Mouse (Mus musculus): Measurements from ENCODE around the gene Ldb3.

The Ldb3 gene

DNA sequence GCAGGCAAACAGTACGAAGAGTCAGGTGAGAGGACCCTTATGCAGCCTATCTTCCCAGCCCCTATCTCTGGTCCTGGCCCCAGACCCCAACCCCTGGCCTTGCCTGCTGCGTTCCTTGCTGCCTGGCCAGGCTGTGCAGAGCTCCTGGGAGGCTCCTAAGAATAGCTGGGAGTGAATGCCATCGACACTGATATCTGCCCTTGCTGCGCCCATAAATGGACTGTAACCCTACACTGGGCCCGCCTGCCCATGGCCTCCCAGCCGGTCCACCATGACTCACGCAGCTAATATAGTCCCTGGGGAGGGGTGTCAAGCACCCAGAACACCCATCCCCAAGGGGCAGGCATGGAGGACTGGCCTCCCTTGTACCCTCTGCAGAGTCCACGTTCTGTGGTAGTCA, at the start of gene Ldb3:
Gene Ldb3 (minus strand): TSS at position 185 of the 400 bp plus-strand sequence.
- DNase-seq (ENCODE audit: low spot score) = no peak

DNA sequence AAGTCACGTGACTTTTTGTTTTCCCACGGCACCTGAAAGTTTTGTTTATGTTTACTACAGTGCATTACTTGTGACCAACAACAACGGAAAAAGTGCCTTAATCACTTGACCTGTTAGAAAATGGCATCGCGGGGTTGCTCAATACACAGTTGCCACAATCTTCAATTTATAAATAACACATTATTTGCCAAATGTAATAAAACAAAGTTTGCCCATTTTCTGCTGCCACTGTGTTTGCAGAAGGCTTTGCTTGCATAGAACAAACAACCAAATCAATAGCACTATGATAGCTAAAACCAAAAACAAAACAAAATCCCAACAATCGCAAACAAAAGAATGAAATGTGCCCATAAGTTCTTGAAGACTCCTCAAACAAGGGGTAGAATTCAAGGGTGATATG, 47.2 kb upstream of the Ldb3 start:
- DNase-seq (ENCODE audit: low spot score) = no peak

DNA sequence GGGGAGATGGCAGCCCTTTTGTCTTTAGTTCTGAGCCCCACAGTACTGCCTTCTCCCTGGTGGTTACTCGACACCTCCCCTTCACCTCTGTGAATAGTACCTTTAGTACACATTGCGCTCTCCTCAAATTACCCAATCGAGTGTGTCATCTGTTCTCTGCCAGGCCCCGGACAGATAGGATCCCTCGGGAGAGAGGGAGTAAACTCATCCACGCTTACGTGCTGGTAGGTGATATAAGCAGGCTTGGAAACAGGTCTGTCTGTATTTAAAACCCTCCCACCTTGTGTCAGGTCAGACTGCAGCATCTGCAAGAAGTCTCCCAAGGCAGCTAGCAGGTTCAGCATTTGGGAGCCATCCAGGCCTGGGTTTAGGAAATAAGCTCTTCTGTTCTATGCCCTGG, 46.7 kb upstream of the Ldb3 start:
- no peak for DNase-seq (ENCODE audit: low spot score)

DNA sequence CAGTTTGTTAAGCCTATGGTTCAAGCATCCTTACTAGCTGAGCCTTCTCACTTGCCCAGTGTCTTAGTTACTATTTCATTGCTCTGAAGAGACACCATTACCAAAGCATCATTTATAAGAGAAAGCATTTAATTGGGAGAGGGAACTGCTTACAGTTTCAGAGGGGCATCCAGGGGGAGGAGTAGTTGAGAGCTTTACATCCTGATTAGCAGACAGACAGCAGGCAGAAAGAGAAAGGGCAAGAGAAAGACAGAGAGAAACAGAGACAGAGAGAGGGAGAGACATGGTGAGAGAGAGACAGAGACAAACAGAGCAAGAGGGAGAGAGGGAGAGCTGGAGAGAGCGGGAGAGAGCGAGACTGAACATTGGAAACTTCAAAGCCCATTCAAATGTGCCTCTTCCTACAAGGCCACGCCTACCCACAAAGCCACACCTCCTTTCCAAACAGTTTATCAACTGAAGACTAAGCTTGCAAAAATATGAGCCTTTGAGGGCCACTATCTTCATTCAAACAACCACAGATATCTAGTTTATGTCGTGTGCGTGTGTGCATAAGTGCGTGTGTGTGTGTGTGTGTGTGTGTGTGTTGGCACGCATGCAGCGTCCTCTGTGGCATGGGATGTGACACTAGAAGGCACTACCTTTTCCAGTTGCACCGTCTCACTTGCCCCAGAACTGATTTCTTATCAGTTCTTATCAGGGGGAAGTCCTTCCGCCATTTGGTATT, 44.4 kb upstream of the Ldb3 start:
- DNase-seq (ENCODE audit: low spot score) = no peak

DNA sequence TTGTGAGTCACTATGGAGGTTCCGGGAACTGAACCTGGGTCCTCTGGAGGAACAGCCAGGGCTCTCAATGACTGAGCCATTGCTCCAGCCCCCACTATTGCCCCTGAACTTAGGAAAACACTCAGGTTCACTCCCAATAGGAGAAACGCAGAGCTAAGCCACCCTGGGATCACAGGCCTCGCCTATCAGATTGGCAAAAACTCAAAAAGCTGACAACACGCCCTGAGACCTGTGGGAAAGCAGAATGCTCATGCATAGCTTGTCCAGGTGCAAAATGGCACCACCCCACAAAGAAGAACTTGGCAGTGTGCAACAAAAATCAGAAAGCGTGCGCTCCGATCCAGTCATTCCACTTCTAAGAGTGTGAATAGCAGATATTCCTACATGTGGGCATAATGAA, 38.3 kb upstream of the Ldb3 start:
- no peak for DNase-seq (ENCODE audit: low spot score)

DNA sequence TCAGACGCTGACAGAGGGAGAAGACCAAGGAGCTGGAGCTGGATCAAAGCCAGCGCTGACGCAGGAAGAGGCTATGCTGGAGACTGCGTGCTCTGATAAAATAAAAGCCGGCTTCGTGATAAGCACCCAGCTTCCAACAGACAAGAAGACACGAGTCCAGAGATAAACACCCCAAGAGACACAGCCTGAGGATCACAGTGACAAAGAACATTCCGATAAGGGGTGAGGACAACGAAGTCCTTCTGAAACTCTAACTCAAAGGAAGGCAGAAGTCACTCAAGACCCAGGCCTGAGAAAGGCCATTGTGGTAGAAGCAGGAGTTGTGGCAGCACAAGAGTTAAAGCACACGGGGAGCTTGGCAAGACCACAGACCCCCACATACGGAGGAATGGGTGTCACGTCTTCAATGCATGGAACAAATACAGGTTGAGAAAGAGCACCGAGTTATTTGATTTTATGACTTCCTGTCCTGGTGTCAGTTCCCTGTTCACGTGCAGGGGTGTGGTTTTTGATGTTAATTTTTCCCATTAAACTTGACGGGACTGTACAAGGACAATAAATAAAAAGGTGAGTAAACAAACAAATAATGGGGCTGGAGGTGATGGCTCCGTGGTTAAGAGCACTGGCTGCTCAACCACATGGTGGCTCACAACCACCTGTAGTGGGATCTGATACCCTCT, 35.2 kb upstream of the Ldb3 start:
- DNase-seq (ENCODE audit: low spot score) = no peak

DNA sequence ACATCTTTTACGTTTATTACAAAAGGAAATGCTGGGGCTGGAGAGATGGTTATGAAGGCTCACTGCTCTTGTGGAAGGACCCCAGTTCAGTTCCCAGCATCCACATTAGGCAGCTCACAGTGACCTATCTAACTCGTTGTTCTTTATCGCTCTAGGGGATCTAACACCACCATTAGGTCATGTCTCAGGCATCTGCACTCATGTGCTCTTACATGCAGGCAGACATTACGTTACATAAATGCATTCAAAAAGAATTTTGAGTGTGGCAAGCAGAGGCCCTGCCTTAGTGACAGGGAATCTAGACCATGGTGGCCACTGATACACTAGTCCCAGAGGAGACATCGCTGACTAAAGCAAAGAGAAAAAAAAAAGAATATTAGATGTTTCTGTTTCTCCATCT, 34.6 kb upstream of the Ldb3 start:
- DNase-seq (ENCODE audit: low spot score) = no peak

DNA sequence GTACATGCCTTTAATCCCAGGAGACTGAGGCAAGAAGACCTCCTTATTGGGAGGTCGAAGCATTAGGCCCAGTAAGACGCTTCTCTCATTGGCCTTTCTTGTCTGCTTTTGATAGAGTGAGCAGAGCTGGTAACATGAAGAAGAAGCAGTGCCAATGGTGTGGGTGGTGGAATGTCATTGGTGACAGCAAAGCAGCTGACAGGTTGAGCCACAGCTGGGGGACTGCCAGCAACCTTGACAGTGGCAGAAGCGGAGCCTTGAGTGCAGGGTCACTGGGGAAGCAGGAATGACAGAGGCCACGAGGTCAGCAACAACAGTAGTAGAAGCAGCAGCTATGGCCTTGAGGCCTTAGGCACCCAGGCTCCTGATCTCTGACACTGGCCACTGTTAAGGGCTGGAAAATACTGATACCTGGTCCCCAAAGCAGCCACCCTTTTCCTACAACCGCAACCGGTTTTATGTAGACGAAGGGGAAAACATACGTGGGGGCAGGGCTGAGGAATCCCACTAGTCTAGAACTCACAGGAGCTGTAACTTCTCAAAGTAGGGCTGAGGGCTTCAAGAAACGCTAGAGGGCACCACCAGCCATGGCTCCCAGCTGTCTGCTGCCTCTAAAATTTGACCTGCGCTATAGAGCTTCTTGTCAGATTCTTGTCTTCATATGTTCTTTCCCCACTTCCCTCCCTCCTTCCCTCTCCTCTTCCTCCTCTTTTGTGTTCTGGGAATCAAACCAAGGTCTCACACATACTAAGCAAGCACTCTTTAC, 32.3 kb upstream of the Ldb3 start:
- DNase-seq (ENCODE audit: low spot score) = peak; percentile 74

DNA sequence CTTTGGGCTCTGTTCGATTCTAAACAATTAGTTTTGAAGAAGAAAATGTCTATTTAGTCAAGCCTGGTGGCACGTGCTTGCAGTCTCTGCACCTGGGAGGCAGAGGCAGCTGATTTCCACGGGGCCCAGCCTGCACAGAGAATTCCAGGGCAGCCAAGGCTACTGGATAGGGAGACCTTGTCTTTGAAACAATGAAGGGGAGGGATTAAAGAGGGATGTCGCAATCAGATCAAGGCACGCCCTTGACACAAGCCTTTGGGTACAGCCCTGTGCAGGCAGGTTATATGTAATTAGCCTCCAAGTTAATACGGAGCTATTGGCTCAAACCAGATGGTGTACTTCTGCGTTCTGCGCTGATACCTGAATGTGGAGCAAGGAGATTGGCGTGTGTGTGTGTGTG, 30.3 kb upstream of the Ldb3 start:
- no peak for DNase-seq (ENCODE audit: low spot score)

DNA sequence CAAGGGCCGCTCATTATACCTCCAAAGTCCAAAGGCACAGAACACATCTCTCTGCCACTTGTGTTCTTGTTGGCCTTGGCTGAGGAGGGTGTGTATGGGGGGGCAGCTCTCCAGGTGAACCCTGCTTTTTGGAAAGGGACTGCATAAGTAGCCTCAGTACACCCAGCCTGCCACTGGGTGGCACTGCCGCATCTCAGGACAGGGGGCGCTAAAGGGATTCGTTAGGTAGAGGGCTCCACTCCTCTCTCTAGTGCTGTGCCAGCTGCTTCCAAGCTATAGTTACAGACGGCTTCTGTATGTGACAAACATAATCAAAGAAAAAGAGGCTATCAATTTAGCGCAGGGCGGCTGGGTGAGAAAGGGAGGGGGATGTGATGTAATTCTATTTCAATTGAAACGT, 28.3 kb upstream of the Ldb3 start:
- peak; percentile 95 for DNase-seq (ENCODE audit: low spot score)

DNA sequence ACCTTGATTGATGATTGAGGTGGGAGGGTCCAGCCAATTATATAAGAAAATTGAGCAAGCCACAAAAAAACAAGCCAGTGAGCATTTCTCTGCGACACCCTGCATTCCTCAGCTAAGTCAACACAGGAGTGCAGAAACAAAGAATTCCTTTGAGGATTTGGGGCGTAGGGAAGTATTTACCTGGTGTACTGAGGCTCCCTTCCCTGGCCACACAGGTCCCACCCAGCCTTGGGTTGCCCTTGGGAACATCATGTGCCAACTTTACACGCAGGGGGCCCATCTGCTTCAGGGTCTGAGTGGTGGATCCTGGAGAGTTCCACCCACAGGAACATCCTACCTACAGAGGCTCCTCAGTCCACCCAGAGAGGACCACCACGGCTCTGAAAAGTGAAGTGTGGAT, 27.1 kb upstream of the Ldb3 start:
- no peak for DNase-seq (ENCODE audit: low spot score)

DNA sequence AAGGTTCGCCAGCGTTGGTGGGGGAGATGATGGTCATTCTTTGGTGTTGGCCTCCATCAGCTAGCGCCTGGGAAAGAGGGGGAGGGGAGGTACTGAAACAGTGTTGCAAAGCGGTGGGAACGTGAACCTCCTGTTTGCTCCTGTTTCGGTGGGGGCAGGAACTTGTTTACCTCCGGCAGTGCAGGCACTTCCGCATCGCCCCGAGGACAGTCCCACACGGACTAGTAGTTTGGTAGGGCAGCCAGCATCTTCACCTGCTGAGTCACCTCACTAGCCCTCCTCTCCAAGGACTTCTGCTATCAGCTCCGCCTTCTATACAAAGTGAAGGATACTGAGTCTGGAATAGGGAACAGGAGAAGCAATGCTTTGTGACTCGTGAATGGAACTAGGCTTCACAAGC, 26.6 kb upstream of the Ldb3 start:
- no peak for DNase-seq (ENCODE audit: low spot score)

DNA sequence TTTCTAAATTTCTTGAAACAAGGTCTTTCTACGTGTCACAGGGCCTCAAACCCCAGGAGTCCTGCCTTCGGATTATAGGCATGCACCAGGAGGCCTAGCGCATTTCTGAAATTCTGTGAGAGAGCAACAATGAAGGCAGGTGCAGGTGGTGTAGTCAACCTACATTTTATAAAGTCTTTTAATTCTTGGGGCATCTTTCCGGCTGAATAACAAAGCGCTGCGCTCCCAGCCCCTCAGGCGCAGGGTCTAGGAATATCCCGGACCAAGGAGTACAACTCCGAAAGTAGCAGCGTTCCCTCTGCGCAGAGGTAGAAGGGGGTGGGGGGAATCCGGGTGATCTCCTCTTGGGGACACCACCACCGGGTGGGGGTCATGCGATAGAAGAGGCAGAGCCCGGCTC, 26.1 kb upstream of the Ldb3 start:
- DNase-seq (ENCODE audit: low spot score) = no peak

DNA sequence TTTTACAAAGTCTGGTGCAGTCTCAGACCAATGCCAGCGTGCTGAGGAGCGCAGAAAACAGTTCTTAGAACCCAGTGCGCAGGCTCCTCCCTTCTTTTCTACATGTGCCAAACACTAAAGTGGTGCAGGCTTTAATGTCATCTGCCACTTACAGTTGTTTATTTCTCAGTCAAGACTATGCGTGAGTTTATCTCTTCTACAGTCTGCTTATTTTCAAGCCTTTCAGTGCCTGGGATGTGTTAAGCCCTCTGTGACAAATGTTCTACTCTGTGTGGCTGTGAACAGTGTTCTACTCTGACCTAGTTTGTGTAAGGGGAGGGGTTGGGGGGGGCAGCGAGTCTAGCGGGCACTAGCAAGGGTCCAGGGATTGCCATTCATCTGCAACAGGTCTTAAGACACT, 25.0 kb upstream of the Ldb3 start:
- no peak for DNase-seq (ENCODE audit: low spot score)

DNA sequence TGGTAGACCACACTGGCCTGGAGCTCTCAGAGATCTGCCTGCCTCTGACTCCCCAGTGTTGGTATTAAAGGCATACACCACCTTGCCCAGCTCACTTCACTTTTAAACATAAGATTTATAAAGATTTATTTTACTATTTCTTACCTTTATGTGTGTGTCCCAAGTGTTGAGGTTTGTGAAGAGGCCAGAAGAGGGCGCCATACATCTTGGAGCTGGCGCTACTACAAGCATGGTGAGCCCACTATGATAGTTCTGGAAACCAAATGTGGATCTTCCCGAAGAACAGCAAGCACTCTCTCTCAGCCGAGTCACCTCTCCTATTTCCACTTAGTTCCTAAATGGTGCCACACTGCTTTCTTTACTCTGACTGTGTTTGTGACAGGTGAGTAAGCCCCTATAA, 23.7 kb upstream of the Ldb3 start:
- no peak for DNase-seq (ENCODE audit: low spot score)

DNA sequence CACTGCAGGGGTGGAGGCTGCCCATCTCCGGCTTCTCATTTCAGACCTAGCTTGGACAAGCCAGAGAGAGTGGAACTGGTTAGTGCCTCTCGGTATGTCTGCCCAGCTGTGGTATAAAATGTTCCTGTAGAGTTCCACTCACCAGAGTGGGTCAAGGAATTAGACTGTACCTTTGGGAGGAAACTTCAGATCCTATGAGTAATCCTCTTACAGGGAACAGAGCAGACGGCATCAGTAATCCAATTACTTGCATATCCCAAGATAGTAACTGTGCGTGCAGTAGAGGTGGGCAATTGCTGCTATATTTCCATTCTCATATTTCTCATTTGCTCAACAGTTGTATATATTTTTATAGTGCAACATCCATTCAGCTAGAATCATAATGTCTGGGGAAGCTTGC, 23.1 kb upstream of the Ldb3 start:
- DNase-seq (ENCODE audit: low spot score) = no peak

DNA sequence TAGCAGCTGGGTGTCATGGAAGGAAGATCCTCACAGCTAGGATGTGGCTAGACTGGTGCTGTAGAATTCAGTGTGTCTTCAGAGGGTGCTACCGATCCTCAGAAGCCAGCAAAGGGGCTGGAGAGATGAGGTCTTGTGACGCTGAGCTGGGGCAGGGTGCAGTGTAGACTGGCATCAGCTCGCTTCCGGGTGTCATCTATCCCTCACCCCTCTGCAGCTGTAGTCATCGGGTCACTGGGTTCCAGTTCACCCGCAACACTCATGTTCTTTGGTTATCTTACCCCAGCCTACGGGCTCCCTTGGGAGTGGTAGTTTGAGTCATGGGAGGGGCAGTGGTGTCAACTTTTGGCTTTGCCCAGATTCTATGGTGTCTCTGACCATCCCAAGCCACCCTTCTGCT, 13.4 kb upstream of the Ldb3 start:
- no peak for DNase-seq (ENCODE audit: low spot score)

DNA sequence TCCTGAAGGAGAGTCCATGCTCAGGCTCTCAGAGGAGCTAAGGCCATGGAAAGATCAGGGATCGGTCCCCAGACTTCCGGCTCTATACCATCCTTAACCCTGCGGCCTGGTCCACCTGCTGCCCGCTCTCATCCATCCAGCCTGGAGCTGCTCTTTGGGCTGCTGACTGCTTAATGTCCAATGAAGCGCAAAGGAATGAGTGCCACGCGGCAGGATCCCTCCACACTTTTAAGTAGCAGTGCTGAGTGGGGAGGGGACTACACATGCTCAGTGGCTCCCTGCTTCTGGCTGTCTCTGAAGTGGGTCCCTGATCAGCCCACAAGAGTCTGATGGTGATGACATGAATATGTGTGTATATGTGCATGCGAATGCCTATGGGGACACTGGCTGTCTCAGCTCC, 11.5 kb upstream of the Ldb3 start, which contains the start of gene Opn4:
Gene Opn4 (minus strand): TSS at position 202 of the 400 bp plus-strand sequence.
- peak; percentile 69 for DNase-seq (ENCODE audit: low spot score)

DNA sequence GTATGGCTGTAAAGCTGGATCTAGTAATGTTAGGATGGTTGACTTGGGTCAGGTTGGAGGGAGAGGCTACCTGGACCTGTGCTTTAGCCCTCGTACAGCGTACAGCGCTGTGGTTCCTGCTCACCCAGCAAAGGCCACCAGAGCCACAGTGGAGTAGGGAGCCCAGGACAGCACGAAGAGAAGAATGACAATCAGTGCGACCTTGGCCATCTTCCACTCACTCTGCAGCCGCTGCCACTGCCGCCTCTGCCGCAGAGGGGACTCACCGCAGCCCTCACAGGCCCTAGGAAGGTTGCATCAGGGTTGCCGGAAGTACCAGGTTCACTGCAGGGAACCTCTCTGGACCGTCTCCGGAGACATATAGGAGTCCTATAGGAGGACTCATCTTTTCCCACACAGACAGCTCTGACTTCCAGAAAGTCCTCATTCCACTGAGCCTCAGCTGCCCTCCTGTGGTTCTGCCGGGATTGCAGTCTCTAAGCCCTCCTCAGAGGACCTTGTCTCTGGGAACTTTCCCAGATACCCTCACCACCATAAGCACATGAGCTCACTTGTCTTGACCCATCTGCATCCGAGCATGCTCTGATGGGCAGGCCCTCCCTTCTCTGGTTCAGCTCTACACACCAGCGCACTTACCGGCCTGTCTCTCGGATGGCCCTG, 7.2 kb upstream of the Ldb3 start:
- DNase-seq (ENCODE audit: low spot score) = no peak

DNA sequence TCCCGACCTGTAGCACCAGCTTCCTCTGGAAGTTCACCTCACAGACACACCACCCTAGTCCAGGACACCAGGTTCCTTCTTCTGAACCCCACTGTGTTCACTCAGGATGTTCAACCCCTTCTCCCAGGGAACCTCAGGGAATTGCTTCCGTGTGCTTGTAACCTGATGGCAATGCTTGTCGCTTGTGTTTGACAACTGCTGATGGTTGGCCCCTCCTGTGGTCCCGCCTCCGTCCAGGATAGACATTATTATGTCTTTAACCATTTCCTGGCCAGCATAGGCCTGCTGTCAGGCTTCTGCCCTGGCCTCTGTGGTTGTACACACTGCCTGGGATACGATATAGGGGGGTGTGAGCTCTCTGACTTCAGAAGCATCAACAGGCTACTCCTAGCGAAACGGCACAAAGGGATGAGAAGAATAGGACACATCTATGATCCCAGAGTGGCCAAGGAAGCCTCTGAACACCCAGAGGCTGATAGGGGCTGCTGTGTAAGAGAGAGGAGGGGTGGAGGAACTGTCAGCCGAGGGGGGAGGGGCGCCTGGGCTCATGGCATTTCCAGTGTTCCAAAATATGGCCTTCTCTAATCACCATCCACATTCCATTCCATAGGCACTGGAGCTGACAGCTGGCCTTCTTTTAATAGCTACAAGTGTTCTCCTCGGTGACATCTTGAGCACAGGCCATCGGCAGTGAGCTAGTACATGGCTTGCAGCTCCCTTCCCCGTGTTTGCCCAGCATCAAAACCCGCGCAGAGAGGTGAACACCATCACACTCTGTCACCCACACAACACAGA, 3.5 kb upstream of the Ldb3 start:
- no peak for DNase-seq (ENCODE audit: low spot score)

DNA sequence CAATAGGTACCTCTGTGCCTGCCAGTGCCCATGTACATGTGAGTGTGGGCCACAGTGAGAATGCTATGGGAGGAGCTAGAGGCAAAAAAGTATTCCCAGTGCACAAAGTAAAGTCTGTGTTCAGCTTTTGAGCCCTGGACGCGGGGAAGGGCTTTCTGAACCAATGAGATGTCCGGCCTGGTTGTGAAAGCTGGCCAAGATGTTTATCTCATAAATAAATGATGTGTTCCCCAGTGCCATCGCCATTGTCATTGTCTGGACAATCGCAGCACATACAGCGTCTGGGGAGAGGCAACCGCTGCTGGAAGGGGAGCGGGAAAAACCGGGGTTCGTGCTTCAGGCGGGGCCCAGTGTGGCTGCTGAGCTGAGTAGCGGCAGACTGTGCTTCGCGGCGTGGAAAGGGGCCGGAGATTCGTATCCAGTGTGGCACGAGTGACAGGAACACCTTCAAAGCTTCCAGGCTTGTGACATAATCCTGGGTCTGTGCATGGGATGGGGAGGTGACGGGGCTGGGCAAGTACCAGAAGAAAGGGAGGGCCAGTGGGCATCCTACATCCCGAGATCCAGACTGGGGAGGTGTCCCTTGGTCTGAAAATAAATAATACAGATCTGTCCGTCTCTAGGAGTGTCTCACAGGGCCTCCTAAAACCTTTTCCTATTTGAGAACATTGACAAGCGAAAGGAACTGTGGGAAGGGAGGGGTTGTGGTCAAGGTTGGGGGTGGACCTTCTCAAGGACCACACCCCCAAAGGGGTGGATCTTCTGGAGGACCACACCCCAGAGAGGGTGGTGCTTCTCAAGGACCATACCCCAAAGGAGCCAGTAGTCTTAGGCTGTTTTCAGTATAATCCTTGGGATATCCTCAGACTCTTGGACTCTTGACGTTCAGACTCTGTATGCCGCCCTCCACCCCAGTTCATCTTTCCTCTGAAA, 2.5 kb upstream of the Ldb3 start:
- no peak for DNase-seq (ENCODE audit: low spot score)
